Mouse (Mus musculus): ENCODE measurements around the gene Rasa2.
"Not testable (repeated sequence)": the region's sequence is repeated elsewhere in the genome, so short reads cannot be mapped to it uniquely, and the experiment has no call there.

The Rasa2 gene

DNA sequence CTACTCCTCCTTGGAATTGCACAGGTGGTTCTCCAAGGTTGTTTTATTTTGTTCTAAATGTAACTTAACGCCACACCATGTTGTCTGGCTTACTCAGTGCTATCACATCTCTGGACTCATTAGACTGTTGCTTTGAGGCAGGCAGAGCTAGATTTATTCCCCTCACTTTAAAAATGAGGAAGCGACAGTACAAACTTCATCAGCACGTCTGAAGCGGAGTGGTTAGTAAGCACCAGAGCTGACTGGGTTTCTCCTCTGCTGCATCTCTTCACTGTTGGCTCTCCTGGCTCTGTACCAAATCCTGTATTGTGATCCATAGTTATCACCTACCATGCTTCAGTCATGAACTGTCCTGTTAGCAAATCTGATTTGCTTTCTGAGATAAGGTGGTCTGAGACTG, 53.2 kb downstream of the Rasa2 start:
- DNase-seq, result no peak

DNA sequence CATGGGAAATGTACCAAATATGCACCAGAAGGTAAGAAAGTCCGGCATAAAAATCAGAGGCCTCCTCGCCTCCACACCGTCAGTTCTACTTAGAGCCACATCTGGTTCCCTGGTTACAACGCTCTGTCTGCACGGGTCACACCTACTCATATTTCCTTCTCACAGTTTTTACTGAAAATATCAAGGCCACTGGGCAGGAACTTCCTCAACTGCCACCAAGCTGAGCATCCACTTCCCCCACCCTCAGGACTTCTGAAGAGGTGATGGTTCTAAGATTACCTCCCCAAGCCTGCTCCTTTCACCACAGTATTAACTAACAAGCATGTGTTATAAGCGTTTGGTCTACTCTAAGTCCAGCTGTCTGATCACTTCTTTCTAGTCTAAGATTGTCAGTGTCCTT, 53.7 kb downstream of the Rasa2 start:
- no peak for DNase-seq

DNA sequence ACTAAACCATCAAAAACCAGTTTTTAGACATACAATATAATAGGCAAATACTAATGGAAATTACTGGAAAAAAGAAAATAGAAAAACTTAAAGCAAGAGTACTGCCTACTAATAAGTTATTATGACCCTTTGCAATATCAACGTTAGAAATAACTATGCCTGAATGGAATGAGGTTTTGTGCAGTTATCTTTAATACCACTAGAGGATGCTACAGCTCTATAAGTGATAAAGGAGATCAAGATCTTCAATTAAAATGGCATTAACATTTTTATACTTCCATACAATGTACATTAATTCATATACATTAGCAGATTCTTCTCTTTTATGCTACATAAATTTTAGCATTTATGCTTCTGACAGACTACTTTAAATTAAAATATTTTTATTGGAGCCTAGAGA, 58.2 kb downstream of the Rasa2 start:
- no peak for DNase-seq

GRCm38 (mm10) chr9:96572754-96573153, 58.7 kb downstream of the Rasa2 start:
- no peak for DNase-seq

DNA sequence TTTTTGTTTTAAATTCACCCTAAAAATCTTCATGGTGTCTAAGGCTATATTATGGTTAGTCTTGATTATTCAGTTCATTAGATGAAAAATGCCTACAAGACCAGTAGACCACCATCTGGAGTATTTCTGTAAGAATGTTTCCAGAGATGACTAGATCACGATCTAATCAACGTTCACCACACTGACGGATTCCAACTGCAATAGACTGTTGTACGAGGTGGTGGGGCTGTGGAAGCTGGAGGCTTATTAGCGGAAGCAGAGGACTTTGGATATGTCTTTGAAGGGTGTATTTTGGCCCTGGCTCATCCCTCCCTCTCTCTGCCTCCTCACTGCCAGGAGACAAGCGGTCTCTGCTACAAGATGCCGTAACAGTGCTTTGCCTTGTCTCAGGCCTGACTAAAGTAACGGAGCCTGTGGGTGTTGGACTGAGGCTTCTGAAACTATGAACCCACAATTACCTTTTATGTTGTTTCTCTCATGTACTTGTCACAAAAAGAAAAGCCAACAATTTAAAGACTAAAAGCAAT, 64.9 kb downstream of the Rasa2 start:
- no peak for DNase-seq

DNA sequence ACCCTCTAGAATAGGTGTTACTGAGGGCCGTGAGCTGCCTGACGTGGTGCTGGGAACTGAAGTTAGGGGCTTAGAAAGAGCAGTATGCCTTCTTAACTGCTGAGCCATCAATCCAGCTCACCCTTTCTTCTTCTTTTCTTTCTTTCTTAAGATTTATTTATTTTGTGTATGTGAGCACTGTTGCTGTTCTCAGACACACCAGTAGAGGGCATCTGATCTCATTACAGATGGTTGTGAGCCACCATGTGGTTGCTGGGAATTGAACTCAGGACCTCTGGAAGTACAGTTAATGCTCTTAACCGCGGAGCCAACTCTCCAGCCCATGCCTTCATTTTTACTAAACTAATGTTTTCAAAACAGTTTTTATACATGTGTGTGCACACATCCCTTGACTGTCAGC, 67.9 kb downstream of the Rasa2 start:
- DNase-seq, result no peak

DNA sequence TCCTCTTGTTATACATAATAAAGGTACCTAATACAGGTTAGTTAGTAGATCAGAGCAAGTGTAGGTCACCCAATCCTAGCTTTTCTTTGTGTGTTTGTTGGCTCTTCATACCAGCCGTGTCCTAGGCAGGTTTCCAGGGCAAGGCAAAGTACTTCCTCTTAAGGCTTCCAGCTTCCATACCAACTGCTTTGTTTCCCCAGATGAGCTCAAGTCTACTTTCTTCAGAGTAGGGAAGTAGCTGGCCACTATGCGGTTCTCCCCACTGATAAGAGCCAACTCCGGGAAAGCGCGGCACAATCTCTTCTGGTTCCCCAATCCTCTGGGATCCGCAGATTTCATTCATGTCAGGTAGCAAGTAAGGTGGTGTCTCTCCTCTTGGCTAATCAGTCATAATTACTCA, 72.3 kb downstream of the Rasa2 start:
- DNase-seq, result no peak

GRCm38 (mm10) chr9:96558594-96558993, 72.8 kb downstream of the Rasa2 start:
- DNase-seq, result no peak

DNA sequence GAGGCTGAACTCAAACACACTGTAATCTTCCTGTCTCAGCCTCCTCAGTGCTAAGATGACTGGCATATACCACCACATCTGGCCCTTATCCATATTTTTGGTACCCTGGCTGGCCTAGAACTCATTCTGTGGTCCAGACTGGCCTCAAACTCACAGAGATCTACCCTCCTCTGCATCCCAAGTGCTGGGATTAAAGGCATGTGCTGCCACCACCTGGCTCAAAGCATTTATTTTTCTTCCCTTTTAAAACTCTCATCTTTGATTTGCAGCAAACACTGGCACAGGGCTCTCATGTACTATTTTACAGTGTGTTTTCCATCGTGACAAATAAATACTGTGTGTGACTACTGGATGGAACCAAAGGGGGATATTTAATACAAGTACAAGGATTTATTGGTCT, 77.3 kb downstream of the Rasa2 start:
- DNase-seq, result no peak

DNA sequence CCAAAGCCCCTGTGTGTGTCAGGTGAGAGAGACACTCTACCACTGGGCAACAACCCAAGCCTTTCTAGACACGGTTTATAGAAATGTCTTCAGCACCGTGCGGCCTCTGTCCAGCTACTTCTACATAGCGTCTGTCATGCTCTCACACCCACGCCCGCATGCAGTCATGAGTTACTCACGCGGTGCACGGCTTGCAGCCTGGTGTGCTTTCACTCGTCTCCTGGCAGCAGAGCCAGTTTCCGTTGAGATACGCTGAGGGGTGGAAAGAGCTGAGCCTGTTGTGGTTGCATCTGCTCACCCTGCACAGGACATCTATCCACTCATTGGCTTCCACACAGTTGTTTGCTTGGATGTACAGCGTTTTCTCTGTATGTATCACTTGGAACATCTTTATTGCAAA, 86.0 kb downstream of the Rasa2 start:
- no peak for DNase-seq

DNA sequence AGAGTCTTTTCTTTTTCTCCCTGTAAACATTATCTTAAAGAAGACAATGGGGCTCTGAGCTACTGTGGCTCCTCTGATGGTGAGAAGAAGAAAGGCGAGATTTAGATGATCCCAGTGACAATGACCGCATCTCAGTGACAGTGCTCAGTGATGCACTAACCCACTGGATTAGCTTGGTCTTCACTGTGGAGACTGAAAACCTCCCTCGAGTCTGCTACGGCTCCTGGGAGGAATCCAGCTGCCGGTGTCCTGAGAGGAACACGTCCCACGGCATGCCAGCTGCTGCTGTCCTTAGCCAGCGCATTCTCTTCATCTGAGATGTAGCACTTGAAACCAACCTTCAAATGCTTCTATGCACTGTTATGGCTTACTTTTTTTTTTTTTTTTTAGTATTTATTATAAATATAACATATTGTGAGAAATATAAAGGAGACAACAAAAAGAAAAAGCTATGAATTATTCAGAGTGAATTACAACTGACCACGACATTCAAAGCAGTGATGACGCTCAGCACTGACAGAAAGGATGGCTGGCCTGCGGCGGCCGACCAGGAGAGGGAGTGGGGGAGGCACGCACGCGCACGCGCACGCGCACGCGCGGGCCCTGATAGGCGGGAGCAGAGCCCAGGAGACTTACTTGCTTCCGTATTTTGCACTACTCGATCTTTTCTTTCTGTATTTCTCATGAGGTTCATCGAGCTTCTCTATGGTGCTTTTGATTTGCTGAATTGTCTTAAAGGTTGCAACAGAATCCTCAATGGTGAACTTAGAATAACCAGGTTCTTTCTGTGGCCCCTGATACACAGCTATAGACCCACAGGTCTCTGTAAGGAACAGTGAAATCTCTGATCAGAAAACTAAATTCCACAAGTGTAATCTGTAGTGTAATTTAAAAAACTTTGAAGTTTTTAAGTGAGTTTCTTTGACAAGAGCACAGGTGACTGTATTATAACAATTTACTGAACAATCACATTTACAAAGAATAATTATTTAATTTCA, 87.5 kb downstream of the Rasa2 start:
- DNase-seq, result peak; percentile 33 to 53

- DNase-seq, result no peak
Observed at GRCm38 (mm10) chr9:96538916-96539315, 92.5 kb downstream of the Rasa2 start.

DNA sequence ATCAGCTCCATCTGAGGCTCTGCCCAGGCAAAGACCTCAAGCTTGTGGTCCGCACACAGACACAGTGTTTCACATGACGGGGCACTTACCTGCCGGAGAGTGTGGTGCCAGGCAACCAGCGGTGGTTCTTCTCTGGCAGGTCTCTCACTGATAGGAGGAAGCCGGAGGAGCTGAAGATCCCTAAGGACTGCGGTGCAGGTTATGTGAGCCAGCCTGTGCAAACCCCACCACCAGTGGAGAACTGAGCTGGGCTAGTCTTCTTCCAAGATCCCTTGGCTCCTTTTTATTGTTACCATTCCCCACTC, 93.8 kb downstream of the Rasa2 start:
- DNase-seq, result no peak

GRCm38 (mm10) chr9:96536895-96537614, 94.4 kb downstream of the Rasa2 start:
- DNase-seq, result peak in 1 of 2 experiments; percentile 11

DNA sequence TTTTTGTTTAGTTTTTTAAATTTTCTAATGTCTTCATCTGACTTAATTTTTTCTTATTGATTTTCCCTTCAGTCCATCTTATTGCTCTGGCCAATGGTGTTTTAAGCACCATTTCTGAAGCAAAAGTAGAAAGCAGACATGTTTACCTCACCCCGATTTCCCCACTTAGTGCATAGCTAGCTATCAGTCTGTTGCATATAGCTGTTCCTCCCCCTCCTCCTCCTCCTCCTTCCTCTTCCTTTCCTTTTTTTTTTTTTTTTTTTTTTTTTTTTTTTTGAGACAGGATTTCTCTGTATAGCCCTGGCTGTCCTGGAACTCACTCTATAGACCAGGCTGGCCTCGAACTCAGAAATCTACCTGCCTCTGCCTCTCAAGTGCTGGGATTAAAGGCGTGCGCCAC, 95.3 kb downstream of the Rasa2 start:
- DNase-seq, result not testable (repeated sequence)

GRCm38 (mm10) chr9:96535431-96535830, 96.0 kb downstream of the Rasa2 start:
- DNase-seq, result no peak

DNA sequence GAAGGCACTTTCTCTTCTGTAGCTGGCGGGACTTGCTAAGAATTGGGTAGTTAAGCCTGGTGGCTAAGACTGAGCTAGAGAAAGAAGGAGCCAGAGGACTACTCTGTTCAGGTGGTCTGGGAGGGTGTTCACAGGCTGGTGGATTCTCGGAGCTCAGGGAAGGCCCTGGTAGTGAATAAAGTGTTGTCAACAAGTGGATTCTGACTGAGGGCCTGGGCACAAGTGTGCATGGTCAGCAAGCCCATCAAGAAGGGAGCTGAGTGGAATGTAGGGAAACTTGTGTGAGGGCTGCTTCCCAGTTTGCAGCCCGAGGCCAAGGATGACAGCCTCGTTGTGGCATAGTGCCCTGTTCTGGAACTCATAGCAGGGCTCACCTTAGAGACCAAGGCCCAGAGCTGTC, 97.2 kb downstream of the Rasa2 start:
- no peak for DNase-seq

- no peak for DNase-seq
Observed at GRCm38 (mm10) chr9:96533476-96533875, 97.9 kb downstream of the Rasa2 start.

- DNase-seq, result no peak
Observed at GRCm38 (mm10) chr9:96532531-96532930, 98.9 kb downstream of the Rasa2 start.

- no peak for DNase-seq
Observed at GRCm38 (mm10) chr9:96530674-96531081, 100.7 kb downstream of the Rasa2 start.

DNA sequence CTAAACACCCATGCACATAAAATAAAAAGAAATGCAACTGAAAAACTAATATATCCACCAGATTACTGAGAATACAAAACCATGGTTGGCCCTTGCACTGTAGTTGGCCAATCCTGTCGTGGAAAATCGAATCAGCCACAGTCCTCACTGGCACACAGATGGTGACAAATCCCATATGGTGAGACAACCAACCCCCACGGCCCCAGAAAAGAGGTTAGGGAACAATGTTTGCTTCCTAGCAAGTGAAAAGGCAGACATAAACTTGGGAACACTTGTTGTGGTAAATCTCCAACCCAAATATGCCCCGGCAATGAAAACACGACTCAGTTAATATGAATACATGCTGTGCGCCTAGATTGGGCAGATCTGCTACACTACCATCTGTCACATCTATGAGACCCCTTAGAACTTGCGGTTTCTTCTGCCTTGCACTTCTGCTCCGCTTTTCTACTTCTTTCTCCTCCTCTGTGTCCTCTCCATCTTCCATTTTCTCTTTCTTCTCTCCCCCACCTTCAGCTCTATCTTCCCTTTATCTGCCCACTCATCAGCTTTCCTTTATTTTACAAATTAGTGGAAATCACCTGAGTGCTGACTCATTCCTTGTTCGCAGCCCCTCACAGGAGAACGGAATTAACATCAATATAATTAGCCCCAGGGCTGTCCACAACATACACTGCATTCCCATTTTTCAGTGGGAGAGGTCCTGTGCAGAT, 101.3 kb downstream of the Rasa2 start:
- DNase-seq, result no peak

- no peak for DNase-seq
Observed at GRCm38 (mm10) chr9:96526011-96526410, 105.4 kb downstream of the Rasa2 start.

DNA sequence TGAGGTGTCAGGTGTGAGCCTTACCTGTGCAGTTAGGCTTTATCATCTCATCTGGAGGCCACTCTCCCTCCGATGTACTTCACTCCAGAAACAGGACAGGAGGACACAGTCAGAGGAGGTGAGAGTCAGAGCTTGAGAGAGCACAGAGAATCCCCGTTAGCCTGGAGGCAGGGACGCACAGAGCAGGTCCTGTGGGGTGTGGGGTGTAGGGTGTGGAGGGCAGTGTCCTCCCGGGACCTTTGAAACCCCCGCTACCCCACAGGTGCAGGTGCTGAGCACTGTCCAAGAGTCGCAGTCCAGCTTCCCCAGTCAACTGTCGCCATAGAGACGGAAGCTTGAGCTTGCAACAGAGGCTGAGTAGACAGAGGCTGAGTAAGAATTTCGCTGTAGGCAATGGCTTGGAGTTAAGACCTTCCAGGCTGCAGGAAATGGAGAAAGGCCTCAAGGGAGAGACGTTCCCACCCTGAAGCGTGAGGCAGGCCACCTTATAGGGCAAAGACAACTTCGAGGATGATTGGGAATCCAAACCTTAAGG, 106.4 kb downstream of the Rasa2 start, which contains the start of gene Gm28729:
Gene Gm28729, minus strand, starts transcription at position 293 of the 535 bp plus-strand sequence.
- DNase-seq, result no peak
